Mouse (Mus musculus) olfactory bulb, adult 2 months (tissue): ENCODE results near the gene Ccdc65.

Experiments used
- CTCF ChIP-seq: fragments of 200-500 bp; IDR thresholded peaks from 2 replicates; pipeline ENCODE4 v1.5.1; 2012; ENCODE audit warnings: low read depth, mild to moderate bottlenecking, low read length, moderate library complexity; ENCODE audit not compliant: insufficient read depth
- POLR2A ChIP-seq: fragments of 200-500 bp; IDR thresholded peaks from 2 replicates; pipeline ENCODE4 v1.6.1; 2012; ENCODE audit warnings: mild to moderate bottlenecking, low read depth, low read length, moderate library complexity; ENCODE audit not compliant: insufficient read depth

GRCm38 (mm10) chr15:98772511-98773211, 64.7 kb downstream of the Ccdc65 start:
- TF ChIP-seq CTCF, result no peak
- TF ChIP-seq POLR2A, result no peak
